In genomic region chr15:102256431-102257201, GRCm38 (mm10) we compare ENCODE assay signal across 1 mouse cellular context.
TF ChIP-seq lines count a peak whose summit lies in the region.

No protein-coding gene starts in this region.

TF ChIP-seq in CH12.LX, 34 proteins besides CTCF, POLR2A, EP300 and RAD21:
- TF ChIP-seq TBP (conservative IDR thresholded peaks at IDR 0.05; ENCODE audit: low read depth, low read length) (no peak), UBTF (IDR thresholded peaks at IDR 0.05; ENCODE audit: low read depth, low read length) (0 out of 2 replicates have a peak, but pooled peaks have one; percentile 74)
